Mouse (Mus musculus) left cerebral cortex, adult 11 months (tissue): ENCODE measurements at regions not wholly inside any gene's neighbourhood (a gene's known extent, or its start where the extent isn't known, plus 50 kb on each side); places are given as distances from the start of the nearest gene placed in this dataset.
A peak's percentile ranks its signal among the peaks of the same experiment; 100 is the strongest.
"Not testable (repeated sequence)": the region's sequence is repeated elsewhere in the genome, so short reads cannot be mapped to it uniquely, and the experiment has no call there.

Experiments used
- DNase-seq: peaks from one replicate; pipeline ENCODE4 v3.0.0; 2022; ENCODE audit warnings: low spot score

DNA sequence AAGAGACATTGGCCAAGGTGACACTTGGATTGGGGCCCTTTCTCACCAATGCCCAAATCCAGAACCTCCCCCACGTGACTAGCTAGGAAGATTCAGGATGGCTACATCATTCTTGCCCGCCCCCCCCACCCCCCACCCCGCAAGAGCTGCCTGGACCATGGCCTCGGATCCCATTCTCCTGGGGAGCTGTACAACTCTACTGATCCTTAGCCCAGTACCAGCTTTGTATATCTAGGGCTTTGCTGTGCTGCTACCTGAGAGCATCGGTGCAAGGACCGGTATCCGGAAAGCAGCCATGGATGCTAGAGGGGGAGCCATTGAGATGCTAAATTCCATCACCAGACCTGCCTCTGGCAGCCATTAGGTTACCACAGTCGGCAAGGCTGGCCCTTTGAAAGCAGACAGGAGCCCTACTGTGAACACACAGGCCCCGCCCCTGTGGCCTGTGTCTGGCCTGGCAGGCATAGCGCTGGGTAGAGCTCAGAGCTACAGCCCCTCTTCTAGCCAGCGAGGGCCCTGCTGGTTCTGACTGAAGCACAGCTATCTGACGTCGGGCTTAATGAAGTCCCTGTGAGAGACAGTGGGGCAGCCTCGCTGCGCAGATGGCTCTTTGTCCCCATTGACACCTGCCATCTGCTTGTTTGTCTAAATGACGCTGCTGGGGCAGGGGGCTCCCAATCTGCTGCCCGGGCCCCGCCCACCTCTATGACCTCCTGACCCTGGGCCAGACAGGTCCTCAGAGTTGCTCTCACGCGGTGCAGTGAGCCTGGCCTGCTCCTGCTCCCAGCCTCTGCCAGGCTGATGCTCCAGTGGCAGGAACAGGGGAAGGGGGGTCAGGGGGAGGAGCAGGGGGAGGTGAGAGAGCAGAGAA lies 128.9 kb downstream of the Dll1 start:
- DNase-seq = no peak

GRCm38 (mm10) chr17:15242976-15243635 lies 133.6 kb downstream of the Dll1 start:
- DNase-seq = no peak

DNA sequence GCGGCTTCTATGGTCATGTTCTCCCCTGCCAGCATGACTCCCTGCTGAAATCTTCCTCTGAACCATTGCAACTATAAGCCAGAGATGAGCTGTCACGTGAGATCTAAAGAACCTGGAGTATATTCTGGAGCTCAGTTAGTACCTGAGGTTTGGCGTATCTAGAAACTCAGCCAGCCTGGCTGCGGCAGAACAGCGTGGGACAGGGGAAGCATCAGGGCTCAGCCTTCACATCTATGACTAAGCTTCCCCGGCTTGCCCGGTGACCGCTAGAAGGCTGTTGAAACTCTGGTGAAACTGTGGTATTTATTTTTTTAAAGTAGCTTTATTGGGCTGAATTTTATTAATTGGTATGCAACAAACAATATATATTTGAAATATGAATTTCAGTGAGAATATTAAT lies 134.3 kb downstream of the Dll1 start:
- DNase-seq = no peak

DNA sequence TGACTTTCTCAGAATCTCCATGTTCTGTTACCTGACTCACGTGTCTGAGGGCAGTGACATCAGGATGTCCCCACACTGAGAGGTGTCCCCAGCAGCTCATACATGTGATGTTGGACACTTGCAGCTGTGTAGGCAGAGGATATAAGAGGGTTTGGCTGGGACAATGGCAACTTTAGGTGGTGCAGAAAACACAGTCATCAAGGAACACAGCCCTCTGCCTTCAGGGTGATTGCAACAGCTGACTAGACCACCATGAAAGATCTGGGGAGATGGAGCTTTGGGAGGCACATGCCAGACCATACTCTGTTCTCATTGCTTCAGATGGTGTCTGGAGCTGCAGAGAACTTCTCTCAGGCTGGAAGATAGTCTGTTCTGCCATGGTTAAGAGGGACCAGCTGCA lies 135.2 kb downstream of the Dll1 start:
- no peak for DNase-seq

GRCm38 (mm10) chr17:15240641-15241040 lies 136.0 kb downstream of the Dll1 start:
- not testable (repeated sequence) for DNase-seq

DNA sequence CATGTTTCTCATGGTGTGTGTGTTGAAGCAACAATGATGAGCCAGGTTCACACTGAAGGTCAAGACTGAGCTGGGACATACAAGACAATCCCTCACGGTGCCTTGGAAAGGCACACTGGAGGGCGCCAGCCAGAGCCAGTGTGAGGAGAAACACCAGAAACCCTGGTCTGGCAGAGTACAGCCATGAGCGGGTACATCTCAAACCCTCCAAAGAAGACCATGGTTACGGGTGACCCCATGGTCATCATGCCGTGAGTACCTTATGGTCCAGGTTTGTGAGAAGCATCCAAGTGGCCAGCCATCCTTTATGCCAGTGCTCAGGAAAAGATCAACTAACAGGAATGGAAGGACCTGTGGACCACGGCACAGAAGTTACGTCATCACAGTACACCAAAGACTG lies 136.7 kb downstream of the Dll1 start:
- DNase-seq = no peak

DNA sequence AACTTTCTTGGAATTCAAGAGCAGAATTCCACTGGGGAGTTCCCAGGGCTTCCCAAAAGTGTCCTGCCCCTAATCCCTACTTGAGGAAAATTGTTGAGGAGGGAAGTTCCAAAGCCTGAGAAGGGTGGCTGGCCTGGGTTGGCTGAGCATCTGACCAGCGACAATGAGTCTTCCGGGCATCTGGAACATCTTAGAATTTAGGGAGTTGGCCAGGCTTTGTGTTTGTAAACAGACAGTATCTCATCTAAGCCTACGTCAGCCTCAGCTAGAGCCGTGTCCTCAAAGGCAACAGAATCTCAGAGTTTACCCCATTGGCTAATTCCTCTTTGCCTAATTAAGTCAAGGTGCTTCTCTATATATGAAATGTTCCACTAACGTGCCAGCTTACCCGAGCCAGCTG lies 141.6 kb downstream of the Dll1 start:
- no peak for DNase-seq

GRCm38 (mm10) chr17:15231175-15231574 lies 145.5 kb downstream of the Dll1 start:
- DNase-seq = no peak

DNA sequence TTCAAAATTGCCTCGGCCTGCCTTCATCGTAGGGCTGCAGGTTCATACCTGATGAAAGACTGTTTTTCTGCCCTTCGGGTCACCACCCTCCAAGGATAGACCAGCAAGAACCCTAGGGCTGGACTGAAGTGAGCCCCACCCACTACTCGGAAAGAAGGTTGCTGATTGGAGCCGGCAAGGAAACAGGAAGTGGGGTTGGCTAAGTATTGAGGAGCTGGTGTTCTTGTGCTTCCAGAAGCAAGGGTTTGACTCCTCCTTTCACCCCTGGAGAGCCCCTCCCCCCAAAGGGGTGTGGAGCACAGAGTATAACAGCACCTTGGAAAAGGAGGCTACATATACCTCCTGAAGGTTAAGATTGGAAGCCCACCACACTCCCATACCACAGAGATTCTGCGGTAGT lies 147.5 kb downstream of the Dll1 start:
- DNase-seq = no peak

DNA sequence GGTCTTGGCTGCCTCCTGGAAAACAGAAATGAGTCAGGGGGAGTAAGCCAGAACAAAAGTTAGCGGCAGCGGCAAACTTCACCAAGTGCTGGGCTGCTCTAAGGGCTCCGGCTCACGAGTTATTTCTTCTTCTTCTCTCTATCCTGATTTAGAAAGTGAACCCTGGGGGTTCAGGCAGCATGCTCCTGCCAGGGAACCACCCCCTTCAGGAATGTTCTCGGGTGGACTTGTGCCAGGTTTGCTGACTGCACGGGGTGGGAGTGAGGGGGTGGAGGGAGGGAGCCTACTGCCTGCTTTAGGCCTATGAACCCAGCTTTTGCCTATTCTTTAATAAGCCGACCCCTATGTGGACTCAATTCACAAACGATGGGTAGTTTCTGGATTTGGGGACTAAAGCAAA lies 148.6 kb downstream of the Dll1 start:
- DNase-seq = no peak

DNA sequence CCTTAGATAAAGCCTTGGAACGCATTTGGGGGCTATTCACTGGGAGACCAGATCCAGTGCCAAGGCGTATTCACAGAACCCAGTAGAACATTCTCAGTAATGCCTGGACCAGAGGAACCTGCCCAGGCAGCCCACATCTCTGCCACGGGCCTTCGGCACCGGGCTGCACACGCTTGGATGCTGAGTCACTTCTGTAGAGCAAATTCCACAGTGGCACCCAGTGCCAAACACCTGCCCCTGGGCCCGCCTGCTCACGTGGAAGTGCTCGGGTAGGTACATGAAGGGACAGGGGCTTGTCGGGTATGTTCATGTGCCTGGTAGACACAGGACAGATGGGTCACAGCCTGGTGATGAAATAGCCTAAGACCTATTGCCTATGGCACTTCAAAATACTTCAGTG lies 152.8 kb downstream of the Dll1 start:
- DNase-seq = no peak

GRCm38 (mm10) chr17:15222923-15223322 lies 153.7 kb downstream of the Dll1 start:
- no peak for DNase-seq

GRCm38 (mm10) chr17:15214157-15214685 lies 162.5 kb downstream of the Dll1 start:
- no peak for DNase-seq

DNA sequence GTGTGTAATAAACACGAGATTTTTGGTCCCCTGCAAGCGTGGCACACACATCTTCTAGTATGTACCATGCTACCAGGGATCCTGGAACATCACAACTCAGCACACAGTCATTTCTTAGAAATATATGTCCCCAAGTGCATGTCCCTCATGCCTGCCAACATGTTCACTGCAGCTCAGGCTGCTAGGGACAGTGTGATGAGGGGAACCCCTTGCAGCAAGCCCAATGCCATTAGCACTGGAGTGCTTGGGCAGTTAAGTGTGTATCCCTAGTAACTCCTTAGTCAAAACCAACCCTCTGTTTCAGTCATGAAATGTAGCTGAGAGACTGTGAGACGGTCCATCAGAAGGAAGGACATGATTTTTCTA lies 167.5 kb upstream of the Gm3448 start:
- no peak for DNase-seq

GRCm38 (mm10) chr17:15208030-15208807 lies 166.9 kb upstream of the Gm3448 start:
- peak; percentile 35 for DNase-seq

- DNase-seq = no peak
Measured at GRCm38 (mm10) chr17:15207182-15208029, 166.1 kb upstream of the Gm3448 start.

- DNase-seq = no peak
Measured at GRCm38 (mm10) chr17:15205799-15206198, 164.5 kb upstream of the Gm3448 start.

GRCm38 (mm10) chr17:15204524-15204923 lies 163.2 kb upstream of the Gm3448 start:
- no peak for DNase-seq

GRCm38 (mm10) chr17:15199235-15199634 lies 157.9 kb upstream of the Gm3448 start:
- no peak for DNase-seq

- no peak for DNase-seq
Measured at GRCm38 (mm10) chr17:15197361-15197760, 156.0 kb upstream of the Gm3448 start.

GRCm38 (mm10) chr17:15195819-15196218 lies 154.5 kb upstream of the Gm3448 start:
- DNase-seq = no peak
